Mouse (Mus musculus) heart, postnatal 0 days (tissue): ENCODE measurements around the gene Vgf.

ENCODE experiments used
- CTCF ChIP-seq: IDR thresholded peaks from 2 replicates; pipeline ENCODE4 v1.5.1; 2016; ENCODE audit warnings: antibody characterized with exemption, control low read depth, low read depth
- EP300 ChIP-seq: IDR thresholded peaks from 2 replicates; pipeline ENCODE4 v1.6.1; 2016; ENCODE audit warnings: antibody characterized with exemption, low read depth

DNA sequence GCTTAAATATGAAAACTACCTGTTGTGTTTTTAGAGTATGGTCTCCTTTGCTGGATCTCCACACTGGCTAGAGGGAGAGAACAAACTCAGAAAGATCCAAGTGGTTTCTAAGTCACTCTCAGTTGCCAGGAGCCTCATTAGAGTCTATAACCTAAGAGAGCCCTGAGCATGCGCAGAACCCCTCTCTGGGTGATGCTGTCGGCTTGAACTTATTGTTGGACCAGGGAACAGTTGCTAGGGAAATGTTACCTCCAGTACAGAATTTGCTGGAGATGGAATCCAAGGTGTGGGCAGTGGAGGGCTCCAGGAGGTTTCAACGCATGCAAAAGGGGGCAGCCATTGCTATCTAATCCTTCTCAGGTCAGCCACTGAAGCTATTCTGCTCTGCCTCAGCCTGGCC is 1.9 kb upstream of the Vgf start:
- TF ChIP-seq EP300: no peak
- no peak for TF ChIP-seq CTCF
